Mouse (Mus musculus) urinary bladder, postnatal 0 days (tissue): ENCODE measurements around the gene Mgme1. TPM values are rescaled to one million over a fixed set of nuclear protein-coding genes. Genes with fewer than 3 reads are reported as not detected.

Source experiments
- polyA plus RNA-seq: library from polyadenylated mRNA; unstranded; fragments of >200 nt; fragmentation: Nextera tagmentation; extraction: Ambion mirVana; gene quantifications from 2 replicates; pipeline ENCODE4 v1.2.1, GENCODE M21; 2015

The Mgme1 gene
- 8.4 and 8.5 TPM in 2 replicates for polyA plus RNA-seq

DNA sequence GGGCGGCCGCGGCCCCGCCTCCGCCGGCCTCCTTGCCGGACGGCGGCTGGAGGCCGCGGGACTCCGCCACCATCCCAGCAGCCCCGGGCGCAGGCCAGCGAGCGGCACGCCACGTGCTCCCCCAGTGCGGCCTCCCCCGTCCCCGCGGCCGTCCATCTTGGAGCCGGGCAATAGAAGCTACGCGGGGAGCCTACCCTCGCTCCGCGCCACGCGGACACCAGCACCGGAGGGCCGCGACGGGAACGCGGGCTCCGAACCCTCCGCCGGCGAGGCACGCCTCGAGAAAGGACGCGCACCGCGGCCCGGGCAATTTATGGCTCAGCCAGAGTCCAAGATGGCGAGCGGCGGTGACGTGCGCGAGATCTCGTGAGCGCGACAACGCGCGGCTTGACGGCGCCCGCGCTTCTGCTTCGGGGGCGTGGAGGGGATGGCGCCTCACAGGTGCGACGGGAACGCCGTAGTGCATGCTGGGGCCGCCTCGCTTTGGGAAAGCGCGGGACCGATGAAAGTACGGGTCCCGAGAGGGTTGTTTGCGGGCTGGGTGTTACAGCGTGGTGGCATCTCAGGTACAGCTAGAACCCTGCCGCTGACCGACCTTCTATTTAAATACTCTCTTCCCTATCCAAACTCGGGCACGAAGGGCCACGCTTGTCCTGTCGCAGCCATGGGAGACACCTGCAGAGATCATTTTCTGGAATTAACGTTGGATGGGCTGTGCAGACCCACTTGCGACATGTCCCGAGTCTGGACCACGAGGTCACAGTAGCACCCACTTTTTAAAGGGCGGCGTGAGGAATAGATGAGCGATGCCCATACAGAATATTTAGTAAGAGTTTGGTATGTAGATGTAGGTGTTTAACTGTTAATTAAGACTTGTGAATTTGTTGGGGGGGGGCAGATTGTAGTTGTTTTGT, at the start of gene Mgme1, which contains the start of gene Snx5:
TSS of gene Mgme1 (plus strand) at position 157 of the 914 bp plus-strand sequence.
TSS of gene Snx5 (minus strand) at position 400 of the 914 bp plus-strand sequence.

Other genes starting within 250 kb of the Mgme1 start
- gene Banf2, start 237.6 kb upstream of the Mgme1 start, polyA plus RNA-seq, result not detected in 2 replicates
- gene Snx5, start 243 bp downstream of the Mgme1 start, polyA plus RNA-seq, result 48.6 and 59.6 TPM in 2 replicates
- 1.6 and 1.8 TPM in 2 replicates for gene Ovol2, start 61.5 kb downstream of the Mgme1 start, polyA plus RNA-seq
- gene Kat14, start 98.3 kb downstream of the Mgme1 start, polyA plus RNA-seq, result 20.1 and 21.0 TPM in 2 replicates
- gene Pet117, start 98.3 kb downstream of the Mgme1 start, polyA plus RNA-seq, result 1.6 and 3.1 TPM in 2 replicates